Mouse (Mus musculus) liver, postnatal 0 days (tissue): ENCODE results near the gene Hhat.
A peak's percentile ranks its signal among the peaks of the same experiment; 100 is the strongest.

Experiments
- CTCF ChIP-seq: sonication (generic); IDR thresholded peaks from 2 replicates; pipeline ENCODE4 v1.5.1; 2016; ENCODE audit warnings: antibody characterized with exemption, low read depth
- EP300 ChIP-seq: IDR thresholded peaks from 2 replicates; pipeline ENCODE4 v1.6.1; 2016; ENCODE audit warnings: antibody characterized with exemption, low read depth, mild to moderate bottlenecking

- 0 out of 2 replicates have a peak, but pooled peaks have one; percentile 14 for TF ChIP-seq CTCF
- no peak for TF ChIP-seq EP300
Observed at GRCm38 (mm10) chr1:192770495-192771331, at the start of gene Hhat.
